Mouse (Mus musculus) hindlimb bud, embryonic 11.5 days (tissue): ENCODE measurements around the gene Gm3468.
"Not testable (repeated sequence)": the region's sequence is repeated elsewhere in the genome, so short reads cannot be mapped to it uniquely, and the experiment has no call there.

ENCODE experiments used
- DNase-seq: peaks from one replicate; pipeline ENCODE4 v3.0.0-alpha.2; 2012; ENCODE audit warnings: low read depth, low spot score; ENCODE audit errors: extremely low spot score

Gm3468 gene

DNA sequence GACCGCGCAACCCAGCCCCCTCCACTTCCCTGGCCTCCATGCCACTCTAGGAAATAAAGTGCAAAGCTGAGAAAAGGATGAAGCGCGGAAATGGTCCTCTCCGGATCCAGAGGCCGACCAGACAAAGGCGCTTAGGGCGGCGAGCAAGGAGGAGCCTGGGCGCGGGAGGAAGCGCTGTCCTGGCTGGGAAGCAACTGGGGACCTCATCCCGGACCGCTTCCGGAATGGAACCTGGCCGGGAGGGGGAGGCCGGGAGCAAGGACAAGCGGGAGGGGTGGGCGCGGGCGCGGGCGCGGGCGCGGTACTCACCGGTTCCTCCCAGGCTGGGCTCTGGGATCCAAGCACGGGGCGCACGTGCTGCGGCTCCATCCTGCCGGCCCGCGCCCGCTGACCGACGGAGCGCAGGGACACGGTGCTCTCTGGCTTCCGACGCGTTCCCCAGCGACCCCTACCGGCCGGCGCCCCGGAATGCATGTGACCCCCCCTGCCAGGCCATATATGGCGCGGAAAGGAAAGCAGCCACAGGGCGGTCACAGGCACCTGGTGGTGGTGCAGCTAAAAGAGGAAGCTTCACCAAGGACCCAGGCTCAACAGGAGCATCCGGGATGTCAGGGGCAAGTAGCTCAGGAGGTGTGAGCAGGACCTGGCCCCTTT, at the start of gene Gm3468:
Gm3468 (minus strand) TSS at position 394 of the 654 bp plus-strand sequence.
- DNase-seq = not testable (repeated sequence)

DNA sequence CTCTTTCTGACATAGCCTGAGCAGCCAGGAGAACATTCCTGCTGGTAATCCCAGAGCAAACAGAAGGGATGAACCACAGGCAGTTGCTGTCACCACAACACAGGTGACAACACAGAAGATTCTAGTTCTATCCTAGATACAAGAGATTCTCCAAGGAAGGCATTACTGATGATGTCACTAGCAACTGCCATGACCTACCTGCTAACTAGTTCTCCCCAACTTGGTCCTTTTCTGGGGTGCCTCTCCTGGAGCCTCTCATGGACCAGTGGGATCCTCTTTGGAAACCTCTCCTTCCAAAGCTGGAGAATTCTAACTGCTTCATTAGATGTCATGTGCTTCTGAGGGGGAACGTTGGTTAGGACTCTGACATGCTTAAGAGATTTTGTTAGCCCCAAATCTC, 17.2 kb upstream of the Gm3468 start, which contains the start of gene Gm3476:
Gm3476 (minus strand) TSS at position 101 of the 400 bp plus-strand sequence.
- not testable (repeated sequence) for DNase-seq

DNA sequence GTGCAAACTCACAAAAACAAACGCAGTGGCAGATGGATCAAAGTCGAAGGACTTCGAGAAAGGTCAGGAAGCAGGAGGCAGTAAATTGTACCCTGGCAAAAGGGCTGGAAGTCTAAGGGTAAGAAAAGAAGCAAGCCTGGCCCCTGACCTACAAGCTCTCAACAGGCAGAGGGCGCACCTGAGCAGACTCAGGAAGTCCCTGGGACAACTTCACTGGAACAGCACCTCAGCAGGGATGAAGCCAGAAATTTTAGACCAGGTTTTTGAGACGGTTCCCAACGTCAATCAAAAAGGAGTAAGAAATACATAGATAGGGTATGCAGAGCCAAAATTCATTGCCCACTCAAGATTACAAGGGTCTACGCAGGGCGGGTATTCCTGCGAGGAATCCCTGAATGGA, 965 bp downstream of the Gm3468 start:
- not testable (repeated sequence) for DNase-seq

- DNase-seq = not testable (repeated sequence)
Observed at GRCm38 (mm10) chr14:6093842-6094241, 14.6 kb downstream of the Gm3468 start, which contains the start of gene Gm8206. Gene Gm8206 (minus strand): TSS chr14:6093942.

GRCm38 (mm10) chr14:6058167-6058566, 50.3 kb downstream of the Gm3468 start, which contains the start of gene Gm6337:
Gene Gm6337 (minus strand): TSS chr14:6058267.
- not testable (repeated sequence) for DNase-seq
